Mouse (Mus musculus) lung, postnatal 10 days (tissue): ENCODE measurements around the gene Prr5.

Experiments used
- DNase-seq: peaks from one replicate; pipeline ENCODE4 v3.0.0; 2021

Prr5 gene

DNA sequence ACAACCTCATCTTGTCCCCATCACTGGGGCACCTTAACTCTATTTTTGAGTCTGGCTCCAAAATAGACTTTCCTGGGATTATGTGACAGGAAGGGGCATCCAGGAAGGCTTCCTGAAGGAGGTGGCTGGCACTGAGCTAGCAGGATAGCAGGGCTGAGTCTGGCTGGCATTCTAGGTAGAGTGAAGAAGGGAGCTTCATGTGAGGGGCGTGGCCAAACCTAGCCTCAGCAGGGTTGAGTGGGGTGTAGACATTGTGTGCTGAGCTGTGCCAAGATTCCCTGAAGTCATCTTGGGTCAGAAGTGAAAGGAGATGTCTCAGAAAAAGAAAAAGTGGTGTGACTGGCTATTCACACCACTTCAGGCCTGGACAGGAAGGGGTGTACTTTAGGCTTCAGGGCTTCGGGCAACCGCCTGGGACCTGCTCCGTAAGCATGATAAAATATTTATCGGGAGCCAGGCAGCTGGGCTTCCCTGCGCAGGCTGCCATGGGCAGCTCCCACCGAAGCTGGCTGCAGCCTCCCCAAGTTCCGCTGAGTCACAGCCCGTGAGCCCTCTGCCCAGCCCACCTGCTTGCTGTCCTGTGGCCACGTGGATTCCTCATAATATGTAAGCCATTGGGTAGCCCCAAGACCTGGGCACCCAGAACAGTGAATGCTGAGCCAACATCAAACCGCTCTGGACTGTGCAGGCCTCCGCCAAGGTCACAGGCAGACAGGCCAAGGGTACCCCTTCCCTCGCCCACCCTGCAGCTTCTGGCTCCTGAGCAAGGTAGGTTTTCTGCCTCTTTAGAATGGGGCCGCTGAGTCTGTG lies at the start of gene Prr5:
Gene Prr5, plus strand, starts transcription at position 683 of the 810 bp plus-strand sequence.
- DNase-seq, result no peak

DNA sequence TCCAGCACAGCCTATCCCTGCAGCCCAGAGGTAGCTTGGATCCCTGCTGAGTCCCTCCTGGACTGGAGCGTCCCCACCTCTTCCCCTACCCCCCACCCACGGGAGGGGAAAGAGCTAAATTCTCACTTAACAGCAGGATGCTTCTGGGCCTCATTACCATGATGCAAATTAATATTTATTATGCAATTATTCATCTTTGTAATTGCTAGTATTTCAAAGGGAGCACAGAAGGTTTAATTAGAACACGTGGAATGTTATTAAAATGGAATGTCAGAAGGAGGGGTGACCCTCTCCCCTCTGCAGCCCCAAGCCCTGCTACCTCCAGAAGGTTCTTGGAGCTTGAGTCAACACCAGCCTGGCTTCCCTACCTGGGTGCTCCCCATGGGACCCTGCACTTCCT lies 49.4 kb upstream of the Prr5 start:
- no peak for DNase-seq

DNA sequence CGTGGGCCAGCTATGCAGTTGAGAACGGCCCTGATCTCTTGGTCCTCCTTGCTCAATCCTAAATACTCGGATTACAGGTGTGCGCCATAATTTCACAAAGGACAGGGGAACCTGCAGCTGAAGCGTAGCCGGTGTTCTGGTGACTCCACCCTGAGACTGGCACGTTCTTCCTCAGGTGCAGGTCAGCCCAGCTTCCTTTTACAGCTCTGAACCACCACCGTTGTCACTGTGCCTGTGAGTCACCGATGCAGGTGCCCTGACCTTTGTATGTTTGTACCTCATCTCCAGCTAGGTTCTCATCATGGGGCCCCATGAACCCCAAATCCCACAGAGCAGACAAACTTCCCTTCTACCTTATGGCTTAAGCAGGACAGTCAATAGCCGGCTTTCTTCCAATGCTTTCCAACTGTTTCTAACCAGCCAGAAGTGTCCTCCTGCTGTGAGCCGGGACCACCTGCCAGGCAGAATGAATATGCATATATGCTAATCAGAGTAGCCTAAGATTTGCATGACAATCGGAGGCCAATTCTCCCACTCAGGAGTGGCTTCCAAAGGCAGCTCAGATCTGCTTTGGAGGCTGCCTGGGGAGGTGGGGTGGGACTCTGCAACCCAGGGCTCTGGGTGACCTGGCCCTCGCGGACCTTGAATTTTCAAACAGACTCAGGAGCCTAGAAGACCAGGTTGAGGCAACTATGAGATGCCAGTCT lies 47.5 kb upstream of the Prr5 start:
- no peak for DNase-seq

DNA sequence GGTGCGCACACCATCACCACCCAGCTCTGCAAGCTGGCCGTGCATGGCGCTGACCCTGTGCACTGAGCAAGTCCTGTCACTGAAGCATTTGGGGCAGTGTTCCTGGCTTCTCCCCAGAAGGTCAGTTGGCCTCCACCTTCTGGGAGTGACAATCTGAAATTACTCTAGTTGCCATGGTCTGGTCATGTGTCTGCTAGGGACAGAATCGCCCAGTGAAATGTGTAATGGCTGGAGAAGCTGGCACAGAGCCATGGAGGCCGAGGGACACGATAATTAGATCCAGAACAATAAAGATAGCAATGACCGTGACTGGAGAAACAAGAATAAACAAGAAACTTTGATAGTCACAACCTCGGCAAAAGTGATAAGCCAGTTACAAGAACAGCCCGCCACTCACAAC lies 44.5 kb upstream of the Prr5 start:
- peak; percentile 63 for DNase-seq

DNA sequence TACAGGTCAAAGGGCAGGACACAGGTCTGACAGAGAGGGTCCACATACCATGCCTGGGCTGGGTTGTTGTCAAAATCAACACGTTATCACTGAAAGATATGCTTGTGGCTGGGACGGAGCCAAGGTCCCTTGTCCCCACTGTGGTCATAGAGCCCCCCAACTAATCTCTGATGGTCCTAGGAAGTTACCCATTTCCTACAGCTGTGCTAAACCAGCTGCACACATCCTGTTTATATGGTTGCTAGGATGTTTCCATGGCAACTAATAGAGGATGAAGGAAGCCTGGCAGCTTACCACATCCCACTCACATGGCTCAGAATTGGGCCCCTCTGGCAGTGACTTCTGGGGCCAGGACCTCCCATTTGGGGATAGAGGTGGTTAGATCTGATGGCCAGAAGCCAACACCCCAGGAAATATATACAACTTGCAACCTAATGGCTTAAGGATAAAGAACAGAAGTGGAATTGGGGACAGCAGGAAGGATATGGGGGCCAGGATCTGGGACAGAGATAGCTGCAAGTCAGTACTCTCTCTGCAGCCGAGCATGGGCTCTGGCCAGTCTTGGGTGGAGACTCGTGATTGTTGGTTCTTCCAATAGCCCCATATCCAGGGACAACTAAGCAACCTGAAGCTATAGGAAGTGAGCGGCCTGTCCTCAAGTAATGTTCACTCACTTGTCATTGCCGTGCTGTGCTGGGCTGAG lies 43.6 kb upstream of the Prr5 start:
- peak; percentile 79 for DNase-seq

DNA sequence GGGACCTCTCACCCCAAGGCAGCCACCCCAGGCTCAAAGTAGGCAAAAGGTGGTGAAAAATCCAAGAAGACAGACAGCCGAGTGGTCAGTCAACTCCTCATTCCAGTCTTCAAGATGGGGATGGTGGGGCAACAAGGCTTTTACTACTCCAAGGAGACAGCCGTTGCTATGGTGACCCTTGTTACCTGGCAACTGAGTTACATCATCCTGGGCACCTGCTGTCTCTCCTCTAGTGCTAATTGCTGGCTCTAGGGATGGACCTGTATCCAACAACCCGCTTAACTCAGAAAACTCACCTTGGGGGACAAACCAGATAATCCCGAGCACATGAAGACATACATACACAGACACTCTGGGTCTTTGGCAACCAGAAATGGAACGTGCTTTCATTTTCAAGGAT lies 42.1 kb upstream of the Prr5 start:
- DNase-seq, result no peak

DNA sequence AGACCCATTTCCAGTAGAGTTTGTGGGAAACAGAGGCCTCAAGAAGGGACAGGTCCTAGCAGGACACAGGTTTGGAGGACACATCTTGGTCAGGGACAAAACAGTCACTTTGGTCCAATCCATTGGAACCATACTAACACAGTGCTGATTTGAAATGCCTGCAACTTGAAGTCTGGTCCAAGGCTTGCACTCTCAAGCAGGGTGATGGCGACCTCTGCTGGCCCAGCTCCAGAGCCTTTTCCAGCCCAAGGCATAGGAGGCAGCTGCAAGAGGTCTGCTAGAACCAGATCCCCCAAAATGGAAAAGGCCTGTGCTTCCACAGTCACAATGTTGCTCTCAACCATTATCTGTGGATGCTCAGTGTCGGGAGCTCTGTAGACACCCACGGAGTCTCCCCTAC lies 39.7 kb upstream of the Prr5 start:
- DNase-seq, result peak; percentile 76

DNA sequence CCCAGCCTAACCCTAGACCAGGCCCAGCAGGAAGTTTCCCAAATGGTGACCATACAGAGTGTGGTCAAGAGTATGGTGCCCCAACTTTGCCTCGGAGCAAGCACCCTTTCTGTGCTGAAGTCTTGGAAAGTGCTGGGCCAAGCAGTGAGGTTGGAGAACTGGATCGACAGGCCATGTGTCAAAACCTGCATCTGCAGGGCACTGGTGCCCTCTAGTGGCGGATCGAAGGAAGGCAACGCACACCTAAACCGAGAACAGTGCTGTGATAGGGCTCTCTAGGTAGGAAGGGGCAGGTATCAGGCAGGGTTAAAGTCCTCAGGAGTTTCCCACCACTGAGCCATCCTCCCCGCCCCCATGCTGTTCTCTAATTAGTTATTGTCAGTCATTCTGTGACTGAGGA lies 37.9 kb upstream of the Prr5 start:
- peak; percentile 76 for DNase-seq

DNA sequence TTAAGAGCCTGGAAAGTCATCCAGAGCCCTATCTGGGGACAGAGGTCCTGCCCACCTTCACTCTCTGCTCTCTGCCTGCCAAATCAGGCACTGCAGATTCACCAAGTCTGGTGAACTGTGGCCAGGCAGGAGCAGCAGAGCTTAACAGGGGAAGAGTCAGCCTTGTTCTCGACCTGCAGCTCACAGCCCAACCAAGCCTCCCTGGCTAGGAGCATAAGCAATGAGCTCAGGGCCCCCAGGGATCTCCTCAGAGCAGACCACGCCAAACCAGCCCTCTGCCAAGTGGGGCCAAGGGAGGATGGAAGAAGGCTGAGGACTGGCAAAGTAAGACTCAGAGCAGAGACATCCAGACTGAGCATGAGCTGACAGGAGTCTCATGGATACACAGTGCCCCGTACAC lies 35.1 kb upstream of the Prr5 start:
- DNase-seq, result no peak

DNA sequence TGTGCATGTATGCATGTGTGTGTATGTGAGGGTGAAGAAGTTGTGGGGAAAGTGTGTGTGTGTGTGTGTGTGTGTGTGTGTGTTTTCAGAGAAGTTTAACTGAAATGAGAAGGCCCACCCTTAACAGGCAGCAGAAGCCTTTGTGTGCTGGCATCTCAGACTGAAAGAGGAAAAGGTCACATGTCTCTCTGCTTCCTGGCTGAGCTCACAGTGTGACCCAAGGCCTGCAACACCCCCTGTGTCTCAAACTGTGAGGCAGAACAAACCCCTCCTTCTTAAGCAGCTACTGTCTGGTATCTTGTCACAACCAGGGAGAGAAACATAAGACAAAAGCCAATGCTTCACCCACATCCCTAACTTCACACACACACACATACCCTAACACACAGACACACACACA lies 31.0 kb upstream of the Prr5 start:
- peak; percentile 65 for DNase-seq

DNA sequence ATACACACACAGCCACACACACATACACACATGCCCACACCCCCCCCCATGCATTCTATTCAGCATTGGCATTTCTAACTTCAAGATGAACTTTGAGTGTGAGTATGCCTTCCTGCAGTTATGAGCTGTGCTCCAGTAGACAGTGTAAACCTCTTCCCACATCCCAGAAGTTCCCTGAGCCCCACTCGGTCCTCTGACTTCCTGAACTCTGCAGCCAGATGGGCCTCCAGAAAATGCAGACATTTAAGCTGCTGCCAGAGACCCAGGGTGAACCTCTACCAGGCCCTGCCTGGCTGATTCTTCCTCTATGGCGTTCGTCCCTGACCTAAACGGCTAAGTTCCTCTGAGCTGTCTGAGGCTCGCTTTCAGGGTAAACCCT lies 30.4 kb upstream of the Prr5 start:
- DNase-seq, result peak; percentile 22

DNA sequence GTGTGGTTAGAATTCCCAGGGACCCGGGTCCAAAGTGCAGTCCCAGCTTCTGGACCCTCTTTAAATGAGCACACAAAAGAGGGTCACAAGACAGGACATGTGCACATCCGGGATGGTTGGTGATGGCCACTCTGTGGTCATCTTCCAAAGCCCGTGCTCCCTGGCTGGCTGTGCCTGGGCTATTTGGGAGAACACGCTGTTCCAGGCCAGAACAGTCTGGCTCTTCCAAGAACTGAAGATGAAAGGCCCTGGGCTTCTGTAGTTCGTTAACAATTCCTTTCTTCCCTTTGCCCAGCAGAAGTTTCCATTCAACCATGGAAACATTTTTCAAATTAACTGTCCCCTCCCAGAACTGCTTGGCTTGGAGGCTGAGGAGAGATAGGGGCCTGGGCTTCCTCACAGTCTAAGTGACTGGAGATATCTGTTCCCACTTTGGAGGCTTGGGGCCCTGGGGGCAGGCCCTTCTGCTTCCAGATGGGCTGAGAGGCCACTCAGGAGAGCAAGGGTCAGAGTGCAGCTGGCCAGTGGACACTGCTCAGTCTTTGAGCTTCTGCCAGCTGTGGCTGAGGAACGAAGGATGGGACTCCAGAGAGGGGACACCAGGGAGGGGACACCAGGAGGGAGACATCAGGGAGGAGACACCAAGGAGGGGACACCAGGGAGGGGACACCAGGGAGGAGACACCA lies 29.8 kb upstream of the Prr5 start:
- DNase-seq, result peak; percentile 75

DNA sequence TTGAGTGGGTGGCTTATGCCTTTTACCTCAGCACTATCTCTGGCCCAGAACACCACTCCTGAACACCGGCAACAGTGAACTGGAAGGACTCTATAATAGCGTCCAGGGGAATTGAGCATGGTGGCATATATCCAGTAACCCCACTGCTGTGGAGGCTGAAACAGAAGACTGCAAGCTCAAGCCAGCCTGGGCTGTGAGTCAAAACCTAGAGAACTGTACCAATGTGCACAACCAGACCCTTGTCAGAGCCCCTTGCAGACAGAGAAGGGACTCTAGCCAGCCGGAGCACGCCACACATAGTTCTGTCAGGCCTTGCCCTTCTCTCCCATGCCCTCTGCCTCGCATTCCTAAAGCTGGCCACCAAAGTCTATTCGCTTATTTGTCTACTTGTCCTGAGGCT lies 28.7 kb upstream of the Prr5 start:
- no peak for DNase-seq

DNA sequence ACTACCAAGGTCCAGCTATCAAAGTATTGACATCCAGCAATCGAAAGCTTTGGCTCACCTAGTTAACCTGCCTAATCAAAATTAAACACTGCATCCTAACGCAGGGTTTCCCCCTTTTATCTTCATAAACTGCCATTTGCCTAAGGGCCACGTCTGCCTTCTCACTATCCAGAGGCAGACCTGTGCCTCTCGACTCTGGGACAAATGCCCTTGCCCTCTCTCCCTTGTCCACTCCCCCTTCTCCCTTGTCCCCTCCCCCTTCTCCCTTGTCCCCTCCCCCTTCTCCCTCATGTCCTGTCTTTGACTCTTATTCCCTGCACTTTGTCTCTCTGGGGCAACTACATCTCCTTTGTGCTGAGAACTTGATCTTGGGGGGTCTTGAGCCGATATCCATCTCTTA lies 28.3 kb upstream of the Prr5 start:
- DNase-seq, result no peak

DNA sequence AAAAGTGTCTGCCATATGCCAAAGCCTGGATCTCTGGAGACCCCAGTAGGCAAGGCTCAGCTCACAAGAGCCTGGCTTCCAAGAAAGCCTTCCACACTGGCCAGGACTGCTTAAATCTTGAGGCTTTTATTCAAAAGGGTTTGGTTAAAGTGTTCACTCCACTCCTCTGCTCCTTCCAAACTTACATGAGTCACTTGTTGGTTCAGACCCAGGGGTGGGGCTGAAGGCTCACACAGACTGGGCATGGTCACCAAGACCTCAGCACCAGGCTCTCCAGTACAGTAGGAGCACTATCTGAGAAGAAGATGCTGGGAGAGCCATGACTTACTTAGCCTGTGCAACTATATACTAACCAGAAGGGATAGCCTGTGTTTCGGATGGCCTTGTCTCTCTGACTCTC lies 27.5 kb upstream of the Prr5 start:
- no peak for DNase-seq

DNA sequence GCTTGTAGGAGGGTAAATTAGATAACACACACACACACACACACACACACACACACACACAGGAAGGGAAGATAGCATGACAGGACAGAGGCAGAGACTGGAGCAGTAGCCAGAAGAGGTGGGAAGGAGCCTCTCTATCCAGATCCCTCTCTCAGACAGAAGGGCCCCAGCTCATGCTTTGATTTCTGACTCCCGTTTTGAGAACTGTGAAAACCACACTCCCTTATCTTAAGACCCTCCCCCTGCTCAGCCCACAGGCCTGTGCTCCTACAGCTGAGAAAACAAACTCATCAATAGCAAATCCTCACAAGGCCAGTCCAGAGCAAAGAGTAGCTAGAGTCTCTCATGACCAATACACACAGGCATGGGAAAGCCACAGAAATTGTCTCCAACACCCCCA lies 26.2 kb upstream of the Prr5 start:
- no peak for DNase-seq

DNA sequence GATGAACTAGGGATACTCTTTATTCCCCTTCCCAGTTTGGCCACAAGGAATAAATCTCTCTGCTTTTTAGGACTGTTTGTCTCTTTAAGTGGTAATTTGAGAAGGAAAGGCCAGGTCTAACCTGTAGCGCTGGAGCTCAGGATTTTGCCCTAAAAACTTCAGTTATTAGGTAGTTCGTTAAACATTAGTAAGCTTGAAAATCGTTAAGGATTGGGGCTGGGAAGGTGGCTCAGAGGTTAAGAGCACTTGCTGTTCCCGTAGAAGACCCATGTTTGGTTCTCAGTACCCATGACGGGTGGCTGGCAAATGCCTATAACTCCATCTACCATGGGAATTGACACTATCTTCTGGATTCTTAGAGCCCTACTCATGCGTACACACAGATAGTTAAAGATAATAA lies 17.9 kb upstream of the Prr5 start:
- DNase-seq, result no peak

DNA sequence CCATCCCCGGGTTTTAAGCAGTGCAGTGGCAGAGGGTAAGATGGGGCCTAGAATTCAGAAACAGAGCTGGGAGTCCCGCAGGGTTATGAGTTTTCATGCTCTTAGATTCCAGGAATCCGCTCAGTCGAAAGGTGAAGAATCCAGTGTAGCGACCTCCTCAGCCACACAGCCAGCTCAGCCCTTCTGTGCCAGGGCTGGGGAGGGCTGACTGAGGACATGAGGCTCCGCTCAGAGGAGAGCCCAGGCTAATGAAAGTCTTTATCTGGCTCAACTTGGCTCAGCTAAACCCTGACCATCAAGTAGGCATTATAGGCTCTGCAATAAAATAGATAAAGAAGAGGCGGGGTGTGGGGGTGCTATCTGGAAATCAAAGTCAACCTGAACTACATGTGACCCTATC lies 16.3 kb upstream of the Prr5 start:
- no peak for DNase-seq

DNA sequence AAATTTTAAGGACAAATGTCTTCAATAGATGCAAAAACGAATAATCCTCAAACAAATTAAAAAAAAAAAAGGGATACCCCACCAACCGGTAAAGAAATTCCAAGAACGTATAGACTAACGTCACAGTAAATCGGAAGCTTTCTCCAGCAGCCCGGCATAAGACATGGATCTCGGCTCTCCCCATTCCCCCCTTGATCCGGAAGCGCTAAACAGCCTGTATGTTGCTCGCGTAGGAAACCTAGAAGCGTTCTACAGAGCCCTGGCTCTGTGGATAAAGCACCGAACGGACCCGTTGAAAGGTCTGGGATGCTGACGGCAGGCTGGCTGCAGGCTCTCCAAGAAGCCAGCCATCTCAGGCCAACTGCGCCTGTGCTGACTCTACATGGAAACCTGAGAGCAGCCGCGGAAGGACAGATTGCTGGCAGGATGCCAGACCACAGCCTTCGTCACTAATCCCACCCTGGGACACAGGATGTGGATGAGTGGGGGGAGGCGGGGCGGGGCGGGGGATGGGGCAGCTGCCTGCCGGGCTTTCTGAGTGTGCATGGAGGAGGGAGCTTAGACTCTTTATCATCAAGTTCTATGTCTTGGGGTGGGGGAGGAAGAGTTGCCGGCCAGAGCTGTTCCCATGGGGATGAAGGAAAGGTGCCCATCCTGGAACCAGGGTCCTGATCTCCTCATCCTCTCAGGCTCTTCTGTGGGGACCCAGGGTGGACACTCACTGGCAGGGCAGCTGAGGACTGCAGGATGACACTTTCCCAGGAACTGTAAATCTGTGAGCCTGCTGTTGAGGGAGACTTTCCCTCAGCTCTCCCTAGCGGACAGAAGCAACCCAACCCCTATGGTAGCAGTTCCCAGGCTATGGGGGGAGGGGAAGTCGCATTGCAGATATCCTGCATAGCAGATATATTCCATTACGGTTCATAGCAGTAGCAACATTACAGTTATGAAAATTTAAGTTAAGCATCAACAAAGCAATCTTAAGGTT lies 15.1 kb upstream of the Prr5 start:
- DNase-seq, result peak; percentile 93

DNA sequence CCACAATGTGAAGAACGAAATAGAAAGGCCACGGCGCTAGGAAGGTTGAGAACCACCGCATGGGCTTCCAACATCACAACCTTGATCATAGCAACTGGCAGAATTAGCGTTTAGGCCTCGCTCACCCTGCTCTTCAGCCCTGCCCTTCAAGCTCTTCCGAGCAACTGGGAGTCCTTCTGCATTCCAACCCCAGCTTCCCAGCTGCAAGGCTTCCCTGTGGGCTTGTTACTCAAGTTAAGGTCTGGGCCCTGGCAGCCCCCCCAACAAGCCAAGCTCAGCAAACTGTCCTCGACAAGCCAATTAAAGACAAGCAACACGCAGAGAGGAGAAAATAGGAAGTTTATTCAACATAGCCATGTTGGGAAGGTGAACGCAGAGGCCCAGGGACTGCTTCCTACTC lies 14.4 kb upstream of the Prr5 start:
- DNase-seq, result no peak

DNA sequence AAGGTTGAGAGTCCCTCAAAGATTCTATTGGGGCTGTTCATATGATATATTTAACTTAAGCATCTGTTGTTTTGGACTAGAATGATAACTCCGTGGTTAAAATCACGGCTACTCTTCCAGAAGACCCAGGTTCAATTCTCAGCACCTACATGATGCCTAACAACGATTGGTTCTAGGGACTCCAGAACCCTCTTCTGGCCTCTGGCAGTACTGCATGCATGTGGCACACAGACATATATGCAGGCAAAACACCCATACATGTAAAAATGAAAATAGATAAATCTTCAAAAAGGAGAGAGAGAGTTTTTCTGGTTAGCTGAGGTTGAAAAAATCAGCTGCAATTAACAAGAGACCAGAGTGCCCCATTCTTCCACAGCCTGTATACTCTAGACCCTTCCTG lies 12.7 kb upstream of the Prr5 start:
- DNase-seq, result no peak

DNA sequence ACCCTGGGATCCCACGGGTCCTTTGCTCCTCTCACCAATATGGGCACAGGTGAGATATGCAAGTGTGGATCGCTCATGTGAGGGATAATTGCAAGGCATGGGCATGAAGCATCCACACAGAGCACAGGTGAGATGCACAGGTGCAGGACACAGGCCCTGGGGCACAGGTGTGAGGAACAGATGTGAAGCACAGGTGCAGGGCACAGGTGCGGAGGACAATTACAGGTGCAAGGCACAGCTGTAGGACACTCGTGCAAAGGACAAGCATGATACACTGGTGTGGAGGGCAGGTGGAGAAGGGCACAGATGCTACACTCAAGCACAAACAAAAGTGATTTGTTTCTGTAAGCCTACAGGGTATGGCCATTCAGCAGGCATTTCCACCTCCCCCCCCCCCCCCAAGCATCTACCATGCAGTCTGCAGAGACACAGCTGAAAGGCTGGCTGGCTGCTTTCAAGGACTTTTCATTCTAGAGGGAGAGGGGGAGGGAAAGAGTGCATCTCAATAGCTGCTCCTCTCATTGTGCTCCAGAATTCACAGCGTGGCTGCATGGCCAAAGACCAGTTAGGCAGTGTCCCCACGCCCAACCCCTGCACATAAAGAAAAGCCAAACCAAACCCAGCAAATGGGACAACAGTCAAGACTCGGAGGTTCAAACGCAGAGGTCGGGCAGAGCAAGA lies 11.9 kb upstream of the Prr5 start:
- DNase-seq, result no peak
